Mouse (Mus musculus) midbrain, postnatal 0 days (tissue): ENCODE data around the gene Ugt1a7c. TPM values are rescaled to one million over a fixed set of nuclear protein-coding genes. Genes with fewer than 3 reads are reported as not detected.
"Not testable (repeated sequence)": the region's sequence is repeated elsewhere in the genome, so short reads cannot be mapped to it uniquely, and the experiment has no call there.

Experiments used
- ATAC-seq: fragments of 200-750 bp; cut with Nextera tagmentation; 2 replicates; pipeline ENCODE4 v1.8.0; 2017; ENCODE audit warnings: moderate number of reproducible peaks, mild to moderate bottlenecking, moderate TSS enrichment, moderate library complexity; ENCODE audit not compliant: low FRiP score
- DNase-seq: peaks from one replicate; pipeline ENCODE4 v3.0.0-alpha.2; 2015; ENCODE audit warnings: low spot score
- H3K27ac ChIP-seq: fragments of 300-500 bp; sonication (generic); 2 replicates; pipeline ENCODE4 v1.5.1; 2014; ENCODE audit warnings: low read depth, mild to moderate bottlenecking, low read length, mixed read lengths
- H3K27me3 ChIP-seq: fragments of 300-500 bp; sonication (generic); 2 replicates; pipeline ENCODE4 v1.6.1; 2014; ENCODE audit warnings: low read length, control low read depth, mixed read lengths; ENCODE audit not compliant: insufficient read depth
- H3K36me3 ChIP-seq: fragments of 300-500 bp; sonication (generic); 2 replicates; pipeline ENCODE4 v1.6.1; 2014; ENCODE audit warnings: low read length, control low read depth, mixed read lengths; ENCODE audit not compliant: insufficient read depth
- H3K4me1 ChIP-seq: fragments of 300-500 bp; sonication (generic); 2 replicates; pipeline ENCODE4 v1.6.1; 2014; ENCODE audit warnings: mild to moderate bottlenecking, control low read depth, antibody characterized with exemption, low read length, mixed read lengths; ENCODE audit not compliant: insufficient read depth
- H3K4me2 ChIP-seq: fragments of 300-500 bp; sonication (generic); 2 replicates; pipeline ENCODE4 v1.6.1; 2014; ENCODE audit warnings: low read depth, mild to moderate bottlenecking, low read length, mixed read lengths; ENCODE audit not compliant: poor library complexity, severe bottlenecking
- H3K4me3 ChIP-seq: fragments of 300-500 bp; sonication (generic); 2 replicates; pipeline ENCODE4 v1.5.1; 2014; ENCODE audit warnings: low read depth, mild to moderate bottlenecking, low read length, moderate library complexity
- H3K9ac ChIP-seq: fragments of 300-500 bp; sonication (generic); replicated peaks from 2 replicates; pipeline ENCODE4 v1.6.1; 2014; ENCODE audit warnings: mild to moderate bottlenecking, low read length, moderate library complexity, mixed read lengths; ENCODE audit not compliant: poor library complexity, severe bottlenecking
- H3K9me3 ChIP-seq: fragments of 300-500 bp; sonication (generic); 2 replicates; pipeline ENCODE4 v1.6.1; 2016; ENCODE audit warnings: low read length, control low read depth
- CTCF ChIP-seq: IDR thresholded peaks from 2 replicates; pipeline ENCODE4 v1.5.1; 2016; ENCODE audit warnings: antibody characterized with exemption, mild to moderate bottlenecking
- WGBS: fragments of 180-500 bp; shearing (Covaris S2); extraction: QIAGEN DNeasy Blood & Tissue Kit; methylation state at CpG from one replicate; pipeline ENCODE4 v1.1.7; 2014; 5-methylcytosine and 5-hydroxymethylcytosine counted together
- polyA plus RNA-seq: library from polyadenylated mRNA; unstranded; fragments of >200 nt; fragmentation: Nextera tagmentation; extraction: Ambion mirVana; gene quantifications from 2 replicates; pipeline ENCODE4 v1.2.1, GENCODE M21; 2015
- total RNA-seq: library from RNA; depleted of rRNA; stranded (reverse); fragments of >200 nt; gene quantifications from 2 replicates; pipeline ENCODE4 v1.2.3, GENCODE M21; 2014

Ugt1a7c gene
- total and polyA plus RNA-seq, 2 experiments from 2014 or later: 1.5 to 1.6 TPM

GRCm38 (mm10) chr1:88224029-88224776 lies 129.3 kb downstream of the Ugt1a7c start:
- H3K27me3 ChIP-seq: no peaks in the 10 kb centered on the region
- no peak overlapping the region for H3K4me2 ChIP-seq
- H3K36me3 ChIP-seq: no peaks in the 10 kb centered on the region
- no peak overlapping the region for H3K9ac ChIP-seq
- H3K9me3 ChIP-seq: peaks cover 44% of the 10 kb centered on the region
- TF ChIP-seq CTCF: no peak
- no peak for DNase-seq
- ATAC-seq: no peak
- no peaks in the 10 kb centered on the region for H3K4me1 ChIP-seq
- WGBS: 65% methylated on average over 2 of the region's 2 CpGs
- no peak overlapping the region for H3K27ac ChIP-seq
- no peak overlapping the region for H3K4me3 ChIP-seq

DNA sequence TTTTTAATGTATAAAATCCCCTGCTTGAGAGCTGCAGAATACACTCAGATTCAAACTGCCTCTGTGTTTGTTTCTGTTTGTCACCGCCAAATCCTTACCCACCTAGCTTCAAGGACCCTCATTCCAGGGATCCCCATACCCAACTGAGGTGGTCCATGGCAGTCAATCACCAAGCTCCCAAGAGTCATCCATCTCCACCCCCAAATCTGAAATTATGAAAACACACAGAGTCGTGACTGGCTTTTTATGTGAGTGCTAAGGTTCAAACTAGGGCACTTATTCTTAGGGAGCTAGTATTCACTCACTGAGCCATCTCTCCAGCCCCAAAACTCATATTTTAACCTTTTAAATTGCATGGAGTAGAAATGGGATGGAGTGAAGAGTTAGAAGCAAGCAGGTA lies 130.4 kb downstream of the Ugt1a7c start:
- H3K9ac ChIP-seq, H3K4me3 ChIP-seq, H3K36me3 ChIP-seq, ATAC-seq, H3K27ac ChIP-seq, H3K4me2 ChIP-seq, H3K27me3 ChIP-seq, H3K4me1 ChIP-seq, DNase-seq: not testable (repeated sequence)
- H3K9me3 ChIP-seq: peaks cover 55% of the 10 kb centered on the region
- 38% methylated on average over 2 of the region's 2 CpGs for WGBS

DNA sequence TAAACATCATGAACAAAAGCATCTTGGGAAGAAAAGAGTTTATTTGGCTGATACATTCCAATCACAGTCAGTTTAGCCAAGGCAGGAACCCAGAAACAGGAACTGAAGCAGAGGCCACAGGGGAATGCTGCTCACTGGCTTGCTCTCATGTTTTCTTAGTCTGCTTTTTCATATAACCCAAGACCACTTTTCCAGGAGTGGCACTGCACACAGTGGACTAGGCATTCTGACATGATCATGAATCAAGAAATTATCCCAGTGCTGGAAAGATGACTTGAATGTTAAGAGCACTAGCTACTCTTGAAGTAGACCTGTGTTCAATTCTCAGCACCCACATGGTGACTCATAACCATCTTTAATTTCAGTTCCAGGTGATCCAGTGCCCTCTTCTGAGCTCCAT lies 130.9 kb downstream of the Ugt1a7c start:
- Histone ChIP-seq H3K9ac (no peak overlapping the region), H3K27me3 (no peaks in the 10 kb centered on the region), H3K4me1 (no peaks in the 10 kb centered on the region), H3K36me3 (no peaks in the 10 kb centered on the region), H3K4me3 (no peak overlapping the region), H3K27ac (no peak overlapping the region), H3K9me3 (peaks cover 59% of the 10 kb centered on the region), H3K4me2 (no peak overlapping the region)
- DNase-seq (no peak), ATAC-seq (no peak)
- no peak for TF ChIP-seq CTCF

GRCm38 (mm10) chr1:88226670-88227379 lies 132.0 kb downstream of the Ugt1a7c start, which contains the start of gene Mroh2a:
Gene Mroh2a, plus strand, starts transcription at chr1:88226986.
- Histone ChIP-seq H3K27me3 (no peaks in the 10 kb centered on the region), H3K27ac (no peak within 1 kb of the TSS), H3K36me3 (no peaks in the 10 kb centered on the region), H3K9me3 (peaks cover 70% of the 10 kb centered on the region), H3K4me2 (no peak within 1 kb of the TSS), H3K4me3 (no peak within 1 kb of the TSS), H3K4me1 (no peaks in the 10 kb centered on the region), H3K9ac (no peak within 1 kb of the TSS)
- DNase-seq: no peak
- WGBS: 56% methylated on average over 5 of the region's 5 CpGs
- TF ChIP-seq CTCF: no peak
- ATAC-seq: no peak

DNA sequence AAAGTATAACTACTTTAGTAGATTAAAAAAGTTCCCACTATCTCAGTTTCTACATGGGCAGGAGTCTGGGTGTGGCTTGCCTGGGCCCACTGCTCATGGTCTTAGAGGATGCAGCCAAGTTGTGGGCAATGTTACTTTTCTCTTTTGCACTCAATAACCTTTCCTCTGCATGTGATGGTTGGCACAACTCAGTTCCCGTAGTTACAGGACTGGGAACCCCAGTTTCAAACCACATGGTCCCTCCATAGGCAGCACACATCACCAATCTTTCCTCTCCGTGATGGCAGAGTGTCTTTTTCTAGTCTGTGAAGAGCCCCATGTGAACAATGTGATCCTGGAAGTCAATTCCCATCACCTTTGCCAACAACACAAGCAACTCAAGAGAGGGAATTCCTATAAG lies 132.6 kb downstream of the Ugt1a7c start:
- Histone ChIP-seq H3K27me3 (no peaks in the 10 kb centered on the region), H3K4me2 (no peak overlapping the region), H3K27ac (no peak overlapping the region), H3K9me3 (peaks cover 73% of the 10 kb centered on the region), H3K4me3 (no peak overlapping the region), H3K36me3 (no peaks in the 10 kb centered on the region), H3K4me1 (no peaks in the 10 kb centered on the region), H3K9ac (no peak overlapping the region)
- DNase-seq (no peak), ATAC-seq (no peak)
- 60% methylated on average over 2 of the region's 2 CpGs for WGBS
- TF ChIP-seq CTCF: no peak

DNA sequence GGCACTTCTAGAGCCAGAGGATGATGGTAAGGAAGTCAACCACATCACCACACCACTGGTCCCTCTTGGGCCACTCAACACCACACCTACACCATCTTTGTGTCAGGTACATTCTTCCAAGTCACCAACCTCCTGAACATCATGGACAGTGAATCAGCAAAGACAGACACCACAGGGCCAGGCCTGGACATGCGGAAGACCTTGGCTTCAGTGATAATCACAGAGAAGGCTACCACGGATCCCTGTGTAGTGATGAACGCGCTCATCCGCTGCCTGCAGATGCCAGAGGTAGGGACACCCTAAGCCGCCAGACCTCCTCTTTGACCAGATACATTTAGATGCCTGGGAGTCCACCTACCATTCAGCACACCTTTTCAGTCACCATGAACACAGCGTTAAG lies 133.3 kb downstream of the Ugt1a7c start:
- TF ChIP-seq CTCF: no peak

More for the DNA sequence above, 133.3 kb downstream of the Ugt1a7c start:
- 72% methylated on average over 7 of the region's 7 CpGs for WGBS
- DNase-seq (no peak), ATAC-seq (no peak)
- Histone ChIP-seq H3K4me3 (no peak overlapping the region), H3K27ac (no peak overlapping the region), H3K4me2 (no peak overlapping the region), H3K9me3 (peaks cover 79% of the 10 kb centered on the region), H3K27me3 (no peaks in the 10 kb centered on the region), H3K4me1 (no peaks in the 10 kb centered on the region), H3K36me3 (no peaks in the 10 kb centered on the region), H3K9ac (no peak overlapping the region)
